Mouse (Mus musculus): Measurements from ENCODE around the gene Trappc6b. TPM values are rescaled to one million over a fixed set of nuclear protein-coding genes. Genes with fewer than 3 reads are reported as not detected.
A peak's percentile ranks its signal among the peaks of the same experiment; 100 is the strongest.
"Not testable (repeated sequence)": the region's sequence is repeated elsewhere in the genome, so short reads cannot be mapped to it uniquely, and the experiment has no call there.

Gene Trappc6b
- 100 to 1,000 TPM in 2 of 3 experiments, 10 to 100 TPM in 1; 70.3 to 103 (median 103) TPM for polyA plus RNA-seq (2017; shearing (Covaris generic))

GRCm38 (mm10) chr12:59060993-59061595, at the start of gene Trappc6b:
TSS of gene Trappc6b (minus strand) at chr12:59061472.
- peak; percentile 91 for ATAC-seq

GRCm38 (mm10) chr12:59107926-59108325, 46.7 kb upstream of the Trappc6b start:
- no peak for ATAC-seq

- no peak for ATAC-seq
Measured at GRCm38 (mm10) chr12:59106491-59106890, 45.2 kb upstream of the Trappc6b start.

GRCm38 (mm10) chr12:59105914-59106313, 44.6 kb upstream of the Trappc6b start:
- no peak for ATAC-seq

- no peak for ATAC-seq
Measured at GRCm38 (mm10) chr12:59104771-59105170, 43.5 kb upstream of the Trappc6b start.

GRCm38 (mm10) chr12:59095104-59096025, 34.1 kb upstream of the Trappc6b start, which contains the start of gene Mia2:
TSS of gene Mia2 (plus strand) at chr12:59095799.
- ATAC-seq, result no peak

- no peak for ATAC-seq
Measured at GRCm38 (mm10) chr12:59093543-59093942, 32.3 kb upstream of the Trappc6b start.

GRCm38 (mm10) chr12:59086171-59086570, 24.9 kb upstream of the Trappc6b start:
- no peak for ATAC-seq

- no peak for ATAC-seq
Measured at GRCm38 (mm10) chr12:59084446-59084845, 23.2 kb upstream of the Trappc6b start.

- ATAC-seq, result no peak
Measured at GRCm38 (mm10) chr12:59080461-59080860, 19.2 kb upstream of the Trappc6b start.

GRCm38 (mm10) chr12:59077883-59078282, 16.6 kb upstream of the Trappc6b start:
- no peak for ATAC-seq

- ATAC-seq, result no peak
Measured at GRCm38 (mm10) chr12:59076996-59077395, 15.7 kb upstream of the Trappc6b start.

GRCm38 (mm10) chr12:59074052-59074451, 12.8 kb upstream of the Trappc6b start:
- ATAC-seq, result no peak

- no peak for ATAC-seq
Measured at GRCm38 (mm10) chr12:59072286-59072685, 11.0 kb upstream of the Trappc6b start.

GRCm38 (mm10) chr12:59068791-59069190, 7.5 kb upstream of the Trappc6b start:
- no peak for ATAC-seq

- ATAC-seq, result peak; percentile 11
Measured at GRCm38 (mm10) chr12:59067095-59067494, 5.8 kb upstream of the Trappc6b start.

GRCm38 (mm10) chr12:59066448-59067077, 5.3 kb upstream of the Trappc6b start, which contains the start of gene Pnn:
TSS of gene Pnn (plus strand) at chr12:59066884.
- peak; percentile 98 for ATAC-seq

- ATAC-seq, result no peak
Measured at GRCm38 (mm10) chr12:59065776-59066175, 4.5 kb upstream of the Trappc6b start.

- ATAC-seq, result no peak
Measured at GRCm38 (mm10) chr12:59064837-59065236, 3.6 kb upstream of the Trappc6b start.

GRCm38 (mm10) chr12:59060322-59060721, 950 bp downstream of the Trappc6b start:
- ATAC-seq, result no peak

- not testable (repeated sequence) for ATAC-seq
Measured at GRCm38 (mm10) chr12:59058242-59058641, 3.0 kb downstream of the Trappc6b start.

GRCm38 (mm10) chr12:59056222-59056621, 5.0 kb downstream of the Trappc6b start:
- ATAC-seq, result no peak

Data from inflammation-experienced regulatory T-cells, adult 6 months (primary cell).